Mouse (Mus musculus) E14TG2a.4 (cell line): ENCODE data around the gene Filip1l.

Source experiments
- H3K27me3 ChIP-seq: 2 replicates; pipeline ENCODE4 v1.6.1; 2014; ENCODE audit warnings: low read length, control low read depth; ENCODE audit not compliant: insufficient read depth
- H3K36me3 ChIP-seq: 2 replicates; pipeline ENCODE4 v1.6.1; 2014; ENCODE audit warnings: low read length, control low read depth; ENCODE audit not compliant: insufficient read depth
- H3K4me1 ChIP-seq: replicated peaks from 2 replicates; pipeline ENCODE4 v1.6.1; 2014; ENCODE audit warnings: low read depth, low read length, control low read depth
- H3K4me3 ChIP-seq: replicated peaks from 2 replicates; pipeline ENCODE4 v1.5.1; 2014; ENCODE audit warnings: mild to moderate bottlenecking, low read length
- H3K9me3 ChIP-seq: 2 replicates; pipeline ENCODE4 v1.6.1; 2014; ENCODE audit warnings: low read length, control low read depth
- CTCF ChIP-seq: conservative IDR thresholded peaks from 2 replicates; pipeline ENCODE4 v1.5.1; 2014; ENCODE audit warnings: low read length
- NANOG ChIP-seq: IDR thresholded peaks from 2 replicates; pipeline ENCODE4 v1.6.1; 2014; ENCODE audit warnings: borderline replicate concordance, low read length, mixed read lengths
- POU5F1 ChIP-seq: IDR thresholded peaks from 2 replicates; pipeline ENCODE4 v1.6.1; 2014; ENCODE audit warnings: low read length, borderline replicate concordance

Gene Filip1l

DNA sequence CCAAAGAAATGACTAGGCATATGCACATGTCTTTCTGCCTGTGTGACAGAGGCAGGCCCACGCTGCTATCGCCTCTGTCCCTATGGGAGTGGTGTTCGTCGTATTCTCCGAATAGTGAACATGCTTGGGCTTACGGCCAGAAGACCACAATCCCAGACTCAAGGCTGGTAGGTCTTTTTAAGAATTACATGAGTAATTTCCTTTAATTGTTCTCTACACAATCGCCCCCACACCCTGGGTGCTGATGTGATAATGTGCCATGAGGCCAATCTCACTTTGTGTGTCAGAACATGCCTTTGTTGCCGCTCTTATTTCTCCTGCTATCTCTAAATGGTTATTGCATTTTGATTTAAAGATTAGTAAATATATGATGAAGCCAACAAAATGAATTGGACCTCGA, 132.4 kb downstream of the Filip1l start:
- H3K27me3 ChIP-seq: no peaks in the 10 kb centered on the region

DNA sequence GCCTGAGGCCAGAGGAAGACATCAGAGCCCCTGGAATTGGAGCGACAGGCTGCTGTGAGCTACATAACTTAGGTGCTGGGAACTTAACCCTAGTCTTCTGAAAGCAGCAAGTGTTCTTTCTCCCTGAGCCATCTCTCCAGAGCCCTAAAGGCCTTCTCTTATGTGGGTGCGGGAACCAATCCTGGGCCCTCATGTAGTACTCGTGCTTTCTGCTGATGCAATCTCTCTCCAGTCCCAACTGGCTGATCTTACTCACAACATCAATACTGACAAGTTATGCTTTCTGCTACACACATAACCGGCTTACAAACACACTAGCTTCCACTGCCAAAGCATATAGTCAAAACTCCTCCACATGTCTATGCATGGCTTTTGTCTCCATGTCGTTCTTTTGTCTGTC, 133.4 kb downstream of the Filip1l start:
- Histone ChIP-seq H3K4me1 (peaks cover 20% of the 10 kb centered on the region), H3K4me3 (no peak overlapping the region), H3K27me3 (no peaks in the 10 kb centered on the region), H3K9me3 (no peaks in the 10 kb centered on the region), H3K36me3 (no peaks in the 10 kb centered on the region)
- TF ChIP-seq POU5F1 (no peak), CTCF (no peak)

More for the DNA sequence above, 132.4 kb downstream of the Filip1l start:
- H3K9me3 ChIP-seq: no peaks in the 10 kb centered on the region
- no peak overlapping the region for H3K4me3 ChIP-seq
- H3K4me1 ChIP-seq: peaks cover 16% of the 10 kb centered on the region
- TF ChIP-seq POU5F1: no peak
- no peak for TF ChIP-seq NANOG
- no peak for TF ChIP-seq CTCF
- no peaks in the 10 kb centered on the region for H3K36me3 ChIP-seq

DNA sequence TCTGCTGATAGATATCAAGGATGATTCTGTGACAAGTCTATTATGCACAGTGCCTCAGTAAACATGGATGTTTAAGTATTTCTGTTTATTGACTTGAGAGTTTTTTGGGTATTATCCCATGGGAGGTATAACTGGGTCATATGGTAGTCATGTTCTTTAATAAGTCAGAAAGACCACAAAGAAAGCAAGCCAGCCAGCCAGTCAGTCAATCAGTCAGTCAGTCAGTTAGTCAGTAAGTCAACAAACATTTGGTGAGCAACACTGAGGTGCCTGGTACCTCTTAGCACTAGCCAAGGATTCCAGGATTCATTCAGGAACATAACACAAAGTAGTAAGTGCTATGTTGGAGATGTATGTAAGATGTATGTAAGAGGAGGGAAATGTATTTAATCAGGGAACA, 135.8 kb downstream of the Filip1l start:
- Histone ChIP-seq H3K27me3 (no peaks in the 10 kb centered on the region), H3K36me3 (no peaks in the 10 kb centered on the region), H3K4me1 (peaks cover 16% of the 10 kb centered on the region), H3K9me3 (no peaks in the 10 kb centered on the region), H3K4me3 (no peak overlapping the region)
- TF ChIP-seq CTCF (no peak), NANOG (no peak), POU5F1 (no peak)

DNA sequence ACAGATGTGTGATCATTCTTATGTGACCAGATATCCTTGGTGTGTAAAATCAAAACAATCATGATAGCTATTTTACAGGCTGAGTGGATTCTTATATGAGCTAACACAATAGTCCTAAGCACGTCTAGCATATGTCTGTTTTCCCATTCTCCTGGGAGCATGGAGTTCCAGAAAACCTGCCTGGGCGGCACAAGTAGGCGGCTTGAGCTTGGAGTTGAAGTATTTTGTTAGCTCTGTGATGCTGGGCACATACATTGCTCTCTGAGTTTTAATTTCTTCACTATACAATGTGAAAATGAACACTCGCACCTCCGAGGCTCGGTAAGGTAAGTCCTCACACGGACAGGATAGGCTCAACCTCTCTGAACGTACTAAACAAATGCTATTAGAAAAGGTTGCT, 137.8 kb downstream of the Filip1l start:
- Histone ChIP-seq H3K4me3 (no peak overlapping the region), H3K4me1 (peaks cover 13% of the 10 kb centered on the region), H3K9me3 (no peaks in the 10 kb centered on the region), H3K36me3 (no peaks in the 10 kb centered on the region), H3K27me3 (no peaks in the 10 kb centered on the region)
- no peak for TF ChIP-seq NANOG
- no peak for TF ChIP-seq POU5F1
- TF ChIP-seq CTCF: no peak

DNA sequence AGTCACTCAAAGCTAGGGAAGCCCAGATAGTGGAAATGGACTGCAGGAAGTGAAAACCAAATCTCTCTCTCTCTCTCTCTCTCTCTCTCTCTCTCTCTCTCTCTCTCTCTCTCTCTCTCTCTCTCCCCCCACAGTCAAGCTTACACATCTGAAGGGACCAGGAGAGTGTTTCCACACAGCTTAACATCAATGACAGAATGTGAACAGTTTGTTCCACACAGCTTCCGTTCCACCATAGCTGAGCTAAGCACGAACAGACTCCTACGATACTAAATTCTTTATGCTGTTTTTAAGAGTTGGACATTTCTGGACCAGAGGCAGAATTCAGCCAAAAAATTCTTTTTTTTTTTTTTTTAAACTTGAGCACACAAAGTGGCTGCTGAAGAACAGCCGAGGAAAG, 139.0 kb downstream of the Filip1l start:
- Histone ChIP-seq H3K4me1 (peaks cover 13% of the 10 kb centered on the region), H3K36me3 (no peaks in the 10 kb centered on the region), H3K9me3 (no peaks in the 10 kb centered on the region), H3K4me3 (no peak overlapping the region), H3K27me3 (no peaks in the 10 kb centered on the region)
- no peak for TF ChIP-seq NANOG
- no peak for TF ChIP-seq POU5F1

DNA sequence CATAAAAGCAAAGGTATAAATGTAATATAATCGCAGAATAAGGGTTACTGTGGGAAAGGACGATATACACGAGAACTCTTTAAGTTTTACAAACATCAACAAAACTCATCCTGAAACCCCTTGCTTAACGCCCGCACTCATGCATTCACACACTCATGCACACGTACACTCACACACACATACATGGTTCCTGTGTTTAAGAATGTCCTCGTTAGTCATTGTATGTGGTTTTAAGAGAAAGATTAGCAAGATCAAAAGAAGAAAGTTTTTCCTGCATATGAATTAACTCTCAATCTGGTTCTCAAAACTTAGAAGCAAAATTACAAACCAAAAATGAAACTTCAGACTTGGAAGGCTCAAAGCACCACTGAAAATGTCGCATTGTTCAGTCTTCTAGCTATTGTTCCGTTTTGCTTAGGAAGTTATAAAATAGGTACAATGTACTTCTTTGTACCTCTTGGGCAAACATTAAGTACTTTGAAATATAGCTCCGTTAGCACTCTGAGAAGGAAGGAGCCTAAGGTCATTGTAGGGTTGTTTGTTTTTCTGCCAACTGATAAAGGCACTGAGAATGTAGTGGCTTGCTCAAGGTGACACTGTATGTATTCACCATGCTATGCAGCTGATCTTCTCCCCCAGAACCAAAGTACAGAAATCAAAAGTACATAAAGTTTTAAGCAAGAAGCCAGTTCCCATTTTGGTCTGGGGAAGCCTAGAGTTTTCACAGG, 142.7 kb downstream of the Filip1l start:
- Histone ChIP-seq H3K4me1 (0 out of 2 replicates have a peak, but pooled peaks cover 1% of the 10 kb centered on the region), H3K4me3 (no peak overlapping the region), H3K9me3 (no peaks in the 10 kb centered on the region), H3K27me3 (no peaks in the 10 kb centered on the region), H3K36me3 (no peaks in the 10 kb centered on the region)
- TF ChIP-seq NANOG: no peak
- no peak for TF ChIP-seq CTCF

DNA sequence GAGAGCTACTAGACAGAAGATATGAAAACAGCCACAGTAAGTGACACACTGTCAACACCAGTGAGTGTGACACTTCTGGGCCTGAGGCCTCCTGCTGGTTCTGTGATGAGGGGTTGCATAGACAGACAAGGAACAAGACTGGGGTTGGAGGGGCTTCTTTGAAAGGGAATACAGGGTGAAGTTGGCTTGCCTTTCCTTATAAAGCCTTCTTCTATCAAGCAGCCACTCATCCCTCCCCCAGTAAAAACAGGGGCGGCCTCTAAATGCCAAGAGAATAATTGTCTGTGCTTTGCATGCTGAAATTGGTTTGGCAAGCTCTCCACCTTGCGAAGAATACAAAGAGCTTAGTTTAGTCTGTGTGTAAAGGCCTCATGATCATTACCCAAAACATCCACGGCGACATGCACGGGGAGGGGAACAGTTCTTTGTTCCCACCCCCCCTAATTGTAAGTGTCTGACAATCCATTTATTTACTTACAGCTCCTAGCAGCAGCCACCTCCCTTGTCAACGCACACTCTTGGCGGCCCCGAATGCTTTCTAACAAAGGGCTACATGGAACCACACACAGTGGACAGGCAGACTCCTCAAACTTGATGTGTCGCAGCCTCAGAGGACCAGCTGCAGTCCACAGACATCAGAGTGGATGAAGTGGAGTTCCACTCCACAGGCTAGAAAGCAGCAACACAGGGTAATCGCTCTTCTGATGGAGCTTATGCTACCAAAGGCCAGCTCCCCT, 143.7 kb downstream of the Filip1l start:
- Histone ChIP-seq H3K9me3 (no peaks in the 10 kb centered on the region), H3K4me1 (no peaks in the 10 kb centered on the region), H3K27me3 (no peaks in the 10 kb centered on the region), H3K4me3 (no peak overlapping the region), H3K36me3 (no peaks in the 10 kb centered on the region)
- TF ChIP-seq CTCF (no peak), POU5F1 (no peak), NANOG (no peak)

DNA sequence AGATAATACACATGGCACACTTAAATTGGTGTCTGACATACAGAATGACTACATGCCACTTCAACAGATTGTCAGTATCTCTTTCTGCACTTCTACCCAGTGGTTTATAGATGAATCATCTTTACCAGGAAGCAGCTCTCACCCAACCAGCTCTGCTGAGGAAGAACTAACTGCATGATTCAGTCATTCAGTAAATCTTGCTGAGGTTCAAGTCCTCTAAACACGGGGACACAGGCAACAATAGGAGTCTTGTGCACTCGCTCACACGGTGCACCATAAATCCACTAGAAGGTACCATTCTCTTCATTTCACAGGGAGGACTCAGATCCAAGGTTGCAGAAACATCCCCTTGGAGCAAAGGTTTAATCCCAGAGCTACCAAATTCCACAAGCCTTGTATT, 148.0 kb downstream of the Filip1l start:
- no peak for TF ChIP-seq NANOG
- no peak for TF ChIP-seq POU5F1
- no peak for TF ChIP-seq CTCF

DNA sequence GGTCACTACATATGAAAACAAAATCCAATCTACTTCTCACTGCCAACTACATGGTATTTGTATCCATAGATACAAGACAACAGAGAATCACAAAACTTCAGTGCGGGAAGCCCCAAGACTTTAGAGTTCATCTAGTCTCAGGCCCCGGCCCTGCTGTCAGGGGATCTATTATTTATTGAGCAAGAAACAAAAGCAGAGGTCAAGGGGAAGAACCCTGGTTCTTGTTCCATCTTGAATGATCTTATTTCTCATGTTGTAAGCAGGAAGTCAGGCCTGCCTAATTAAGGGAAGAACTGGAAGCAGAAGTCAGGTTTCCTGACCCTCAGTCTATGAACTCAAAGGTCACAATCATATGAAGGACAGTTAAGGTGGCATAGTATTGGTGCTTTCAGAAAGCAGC, 149.3 kb downstream of the Filip1l start:
- H3K36me3 ChIP-seq: no peaks in the 10 kb centered on the region
- no peak overlapping the region for H3K4me3 ChIP-seq
- no peaks in the 10 kb centered on the region for H3K9me3 ChIP-seq
- no peaks in the 10 kb centered on the region for H3K4me1 ChIP-seq
- no peaks in the 10 kb centered on the region for H3K27me3 ChIP-seq
- no peak for TF ChIP-seq POU5F1
- TF ChIP-seq NANOG: no peak
- no peak for TF ChIP-seq CTCF

More for the DNA sequence above, 148.0 kb downstream of the Filip1l start:
- Histone ChIP-seq H3K27me3 (no peaks in the 10 kb centered on the region), H3K4me3 (no peak overlapping the region), H3K36me3 (no peaks in the 10 kb centered on the region), H3K4me1 (no peaks in the 10 kb centered on the region), H3K9me3 (no peaks in the 10 kb centered on the region)
